Mouse (Mus musculus): Measurements from ENCODE around the gene Zfp553.

DNA sequence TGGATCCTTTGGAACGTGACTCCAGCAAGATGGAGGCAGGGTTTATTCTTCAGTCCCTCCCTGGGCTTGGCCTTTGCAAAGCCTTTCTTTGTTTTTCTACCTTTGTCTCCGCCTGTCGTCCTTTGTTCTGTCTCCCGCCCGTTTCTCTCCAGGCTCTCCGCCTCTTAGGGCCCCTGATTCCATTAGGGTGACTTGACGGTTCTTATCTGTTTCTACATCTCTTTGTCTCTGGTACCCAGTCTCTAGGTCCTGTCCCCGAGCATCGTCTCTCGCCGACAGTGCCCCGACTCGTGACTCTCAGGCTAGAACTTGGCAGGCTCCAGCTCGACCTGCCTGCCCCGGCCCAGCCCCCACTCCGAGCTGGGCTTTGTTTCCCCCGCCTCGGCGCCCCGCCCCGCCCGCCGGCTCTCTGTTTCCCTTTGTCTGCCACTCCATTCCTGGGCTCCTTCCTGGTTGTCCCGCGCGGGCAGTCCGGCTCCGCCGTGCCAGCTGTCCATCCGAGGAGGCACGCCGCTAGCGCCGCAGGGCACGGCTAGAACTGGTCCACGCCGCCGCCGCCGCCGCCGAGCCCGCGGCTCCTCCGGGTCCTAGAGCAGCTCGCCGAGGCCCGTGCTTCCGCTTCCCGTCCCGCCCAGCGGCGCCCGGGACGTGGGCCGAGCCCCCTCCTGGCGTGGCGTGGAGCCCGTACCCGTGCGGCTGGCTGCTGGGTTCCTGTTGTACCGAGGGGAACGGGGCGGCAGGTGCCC is at the start of gene Zfp553, which contains the start of gene Sept1:
- TF ChIP-seq FLI1 (IDR thresholded peaks at IDR 0.05; ENCODE audit: low read length) = no peak
- TF ChIP-seq GATA1 (IDR thresholded peaks at IDR 0.05; ENCODE audit: borderline replicate concordance, low read length) = no peak; the same call in 2 of the 3 replicates

Measured in megakaryocyte, embryonic 14.5 days (primary cell).